Mouse (Mus musculus) hindbrain, postnatal 0 days (tissue): Measurements from ENCODE around the gene Tmem223. TPM values are rescaled to one million over a fixed set of nuclear protein-coding genes. Genes with fewer than 3 reads are reported as not detected.
A peak's percentile ranks its signal among the peaks of the same experiment; 100 is the strongest.

Source experiments
- ATAC-seq: fragments of 200-750 bp; cut with Nextera tagmentation; 2 replicates; pipeline ENCODE4 v1.8.0; 2017; ENCODE audit warnings: mild to moderate bottlenecking, moderate TSS enrichment, moderate library complexity
- DNase-seq: peaks from one replicate; pipeline ENCODE4 v3.0.0-alpha.2; 2015; ENCODE audit warnings: low spot score
- H3K27ac ChIP-seq: fragments of 300-500 bp; sonication (generic); 2 replicates; pipeline ENCODE4 v1.5.1; 2014; ENCODE audit warnings: mild to moderate bottlenecking
- H3K27me3 ChIP-seq: fragments of 300-500 bp; sonication (generic); 2 replicates; pipeline ENCODE4 v1.6.1; 2014; ENCODE audit warnings: low read length, mixed read lengths; ENCODE audit not compliant: insufficient read depth
- H3K36me3 ChIP-seq: fragments of 300-500 bp; sonication (generic); 2 replicates; pipeline ENCODE4 v1.6.1; 2014; ENCODE audit warnings: low read length, mixed read lengths; ENCODE audit not compliant: insufficient read depth
- H3K4me1 ChIP-seq: fragments of 300-500 bp; sonication (generic); 2 replicates; pipeline ENCODE4 v1.6.1; 2014; ENCODE audit warnings: antibody characterized with exemption, low read length, mixed read lengths; ENCODE audit not compliant: insufficient read depth
- H3K4me2 ChIP-seq: fragments of 300-500 bp; sonication (generic); 2 replicates; pipeline ENCODE4 v1.6.1; 2014; ENCODE audit warnings: low read depth, mild to moderate bottlenecking, low read length, moderate library complexity, mixed read lengths
- H3K4me3 ChIP-seq: fragments of 300-500 bp; sonication (generic); 2 replicates; pipeline ENCODE4 v1.5.1; 2014; ENCODE audit warnings: low read length
- H3K9ac ChIP-seq: fragments of 300-500 bp; sonication (generic); replicated peaks from 2 replicates; pipeline ENCODE4 v1.6.1; 2014; ENCODE audit warnings: mild to moderate bottlenecking, low read length, moderate library complexity, mixed read lengths
- H3K9me3 ChIP-seq: fragments of 300-500 bp; sonication (generic); 2 replicates; pipeline ENCODE4 v1.6.1; 2016; ENCODE audit warnings: low read length, mixed read lengths
- CTCF ChIP-seq: IDR thresholded peaks from 2 replicates; pipeline ENCODE4 v1.5.1; 2016; ENCODE audit warnings: antibody characterized with exemption, control low read depth, low read depth
- WGBS: fragments of 180-500 bp; shearing (Covaris S2); extraction: QIAGEN DNeasy Blood & Tissue Kit; methylation state at CpG from one replicate; pipeline ENCODE4 v1.1.7; 2014; 5-methylcytosine and 5-hydroxymethylcytosine counted together
- polyA plus RNA-seq: library from polyadenylated mRNA; unstranded; fragments of >200 nt; fragmentation: Nextera tagmentation; extraction: Ambion mirVana; gene quantifications from 2 replicates; pipeline ENCODE4 v1.2.1, GENCODE M21; 2015
- total RNA-seq: library from RNA; depleted of rRNA; stranded (reverse); fragments of >200 nt; gene quantifications from 2 replicates; pipeline ENCODE4 v1.2.3, GENCODE M21; 2014

Gene Tmem223
- total and polyA plus RNA-seq, 2 experiments from 2014 or later: 233 to 347 TPM

DNA sequence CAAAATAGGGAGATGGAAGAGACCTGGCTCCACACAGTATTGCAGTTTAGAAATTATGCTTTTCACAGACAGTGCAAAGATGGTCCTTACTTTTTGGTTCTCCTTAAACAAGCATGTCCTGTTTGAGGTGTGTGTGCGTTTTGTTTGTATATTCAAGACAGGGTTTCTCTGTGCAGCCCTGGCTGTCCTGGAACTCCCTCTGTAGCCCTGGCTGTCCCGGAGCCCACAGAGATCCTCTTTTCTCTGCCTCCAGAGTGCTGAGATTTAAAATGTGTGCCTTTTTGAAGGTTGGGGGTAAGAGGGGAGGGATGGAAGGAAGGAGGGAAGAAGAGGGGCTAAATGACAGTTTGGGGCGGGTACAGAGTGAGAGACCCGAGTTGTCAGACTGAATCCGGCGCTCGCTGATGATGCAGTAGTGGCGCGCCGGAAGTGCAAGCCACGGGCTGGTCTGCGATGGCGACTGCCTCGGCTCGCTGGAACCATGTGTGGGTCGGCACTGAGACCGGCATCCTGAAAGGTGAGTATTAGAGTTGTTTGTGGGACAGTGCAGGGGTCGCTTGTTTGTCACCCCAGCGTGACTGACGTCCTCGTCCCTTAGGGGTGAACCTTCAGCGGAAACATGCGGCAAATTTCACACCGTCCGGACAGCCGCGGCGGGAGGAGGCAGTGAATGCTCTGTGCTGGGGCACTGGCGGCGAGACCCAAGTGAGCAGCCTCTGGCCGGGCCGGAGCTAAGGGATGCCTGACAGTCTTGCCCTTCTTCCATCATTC, 35.2 kb upstream of the Tmem223 start, which contains the start of gene Wdr74:
Gene Wdr74, plus strand, starts transcription at position 439 of the 771 bp plus-strand sequence.
- peak within 1 kb of the TSS; percentile 70 for H3K9ac ChIP-seq
- ATAC-seq (peak; percentile 96), DNase-seq (peak; percentile 96)
- H3K27ac ChIP-seq: peak within 1 kb of the TSS; percentile 71
- H3K4me2 ChIP-seq: peak within 1 kb of the TSS; percentile 98
- TF ChIP-seq CTCF: no peak
- H3K4me1 ChIP-seq: peaks cover 3% of the 10 kb centered on the region; the same call in 1 of the 2 replicates
- no peaks in the 10 kb centered on the region for H3K27me3 ChIP-seq
- peaks cover 22% of the 10 kb centered on the region for H3K36me3 ChIP-seq
- peak within 1 kb of the TSS; percentile 91 for H3K4me3 ChIP-seq
- H3K9me3 ChIP-seq: no peaks in the 10 kb centered on the region
- under 1% methylated on average over 32 of the region's 32 CpGs for WGBS

DNA sequence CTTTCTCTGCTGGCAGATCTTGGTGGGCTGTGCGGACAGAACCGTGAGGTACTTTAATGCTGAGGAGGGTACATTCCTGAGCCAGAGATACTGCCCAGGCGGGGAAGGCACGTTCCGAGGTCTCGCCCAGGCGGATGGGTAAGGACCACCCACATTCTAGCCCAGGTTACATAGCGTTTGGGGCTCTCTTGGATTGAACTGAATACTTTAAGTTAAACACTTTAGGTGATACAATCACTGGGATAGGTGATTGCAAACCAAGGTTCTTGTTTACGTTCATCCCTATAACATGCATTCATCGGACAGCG, 34.7 kb upstream of the Tmem223 start:
- Histone ChIP-seq H3K4me1 (peaks cover 3% of the 10 kb centered on the region; the same call in 1 of the 2 replicates), H3K27me3 (no peaks in the 10 kb centered on the region), H3K9ac (peak overlapping the region; percentile 70), H3K4me3 (peak overlapping the region; percentile 91), H3K36me3 (peaks cover 22% of the 10 kb centered on the region), H3K4me2 (peak overlapping the region; percentile 98), H3K27ac (peak overlapping the region; percentile 71; the same call in 1 of the 2 replicates), H3K9me3 (no peaks in the 10 kb centered on the region)
- ATAC-seq (no peak; the same call in 1 of the 2 replicates), DNase-seq (no peak)
- WGBS: 5% methylated on average over 11 of the region's 11 CpGs
- no peak for TF ChIP-seq CTCF

DNA sequence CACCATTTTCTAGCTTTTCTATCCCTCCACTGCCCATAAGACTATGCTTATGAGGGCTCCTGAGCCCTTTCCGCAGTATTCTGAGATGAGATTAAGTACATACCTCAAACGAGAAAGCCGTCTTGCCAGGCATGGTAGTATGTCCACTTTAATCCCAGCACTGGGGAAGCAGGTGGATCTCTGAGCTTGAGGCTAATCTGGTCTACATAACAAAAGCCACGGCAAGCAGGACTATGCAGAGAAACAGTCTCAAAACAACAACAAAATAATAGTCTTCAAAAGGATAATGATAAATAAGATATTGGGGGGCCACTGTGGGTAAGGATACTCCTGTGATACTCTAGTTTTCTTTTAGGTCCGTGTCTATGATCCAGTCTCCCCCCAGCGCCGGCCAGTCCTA, 31.9 kb upstream of the Tmem223 start:
- WGBS: 87% methylated on average over 7 of the region's 7 CpGs
- Histone ChIP-seq H3K27ac (no peak overlapping the region), H3K27me3 (no peaks in the 10 kb centered on the region), H3K4me3 (no peak overlapping the region), H3K36me3 (peaks cover 25% of the 10 kb centered on the region), H3K9me3 (no peaks in the 10 kb centered on the region), H3K4me1 (peaks cover 6% of the 10 kb centered on the region; the same call in 1 of the 2 replicates), H3K4me2 (no peak overlapping the region), H3K9ac (no peak overlapping the region)
- TF ChIP-seq CTCF: no peak
- ATAC-seq: no peak
- no peak for DNase-seq

DNA sequence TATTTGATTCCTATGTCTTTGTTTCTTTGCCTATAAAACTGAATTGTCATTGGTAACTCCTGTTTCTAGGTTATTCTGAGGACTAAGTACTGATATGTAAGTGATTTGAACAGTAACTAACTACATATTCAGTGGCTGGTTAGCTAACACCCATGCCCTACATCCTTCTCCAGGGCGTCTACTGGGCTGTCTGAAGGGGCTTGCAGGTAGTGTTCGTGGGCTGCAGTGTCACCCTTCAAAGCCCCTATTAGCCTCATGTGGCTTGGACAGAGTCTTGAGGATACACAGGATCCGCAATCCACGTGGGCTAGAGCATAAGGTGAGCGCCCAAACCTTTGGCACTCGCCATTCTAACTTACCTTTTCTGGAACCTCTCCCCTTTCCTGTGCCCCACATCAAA, 31.1 kb upstream of the Tmem223 start:
- ATAC-seq (no peak), DNase-seq (no peak)
- TF ChIP-seq CTCF: no peak
- Histone ChIP-seq H3K9me3 (no peaks in the 10 kb centered on the region), H3K27ac (no peak overlapping the region), H3K36me3 (peaks cover 25% of the 10 kb centered on the region), H3K4me3 (no peak overlapping the region), H3K27me3 (no peaks in the 10 kb centered on the region), H3K9ac (no peak overlapping the region), H3K4me2 (no peak overlapping the region), H3K4me1 (peaks cover 6% of the 10 kb centered on the region; the same call in 1 of the 2 replicates)
- WGBS: 94% methylated on average over 6 of the region's 6 CpGs

DNA sequence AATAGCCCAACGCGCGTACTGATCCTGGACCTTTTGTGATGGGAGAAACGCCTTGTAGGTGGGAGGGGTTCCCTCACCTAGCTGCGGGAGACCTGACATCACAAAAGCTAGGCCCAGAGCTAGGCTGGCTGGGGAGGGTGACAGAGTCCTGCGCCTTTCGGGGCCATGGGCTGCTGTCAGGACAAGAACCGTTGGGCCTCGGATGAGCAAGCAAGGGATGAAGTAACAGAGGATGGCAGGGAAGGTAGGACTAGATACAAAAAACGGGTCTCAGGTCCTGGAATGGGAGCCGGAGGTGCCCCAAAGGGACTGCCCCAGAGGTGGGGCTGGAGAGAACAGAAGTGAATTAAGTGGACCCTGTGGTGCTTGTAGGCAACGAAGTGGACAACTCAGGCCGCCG, 30.2 kb upstream of the Tmem223 start, which contains the start of gene 1700092M07Rik:
Gene 1700092M07Rik, plus strand, starts transcription at position 116 of the 400 bp plus-strand sequence.
- Histone ChIP-seq H3K27ac (peak within 1 kb of the TSS; percentile 95), H3K9me3 (no peaks in the 10 kb centered on the region), H3K4me1 (0 out of 2 replicates have a peak, but pooled peaks cover 3% of the 10 kb centered on the region), H3K36me3 (peaks cover 30% of the 10 kb centered on the region), H3K9ac (peak within 1 kb of the TSS; percentile 79), H3K27me3 (no peaks in the 10 kb centered on the region), H3K4me2 (peak within 1 kb of the TSS; percentile 97), H3K4me3 (peak within 1 kb of the TSS; percentile 60)
- 62% methylated on average over 14 of the region's 14 CpGs for WGBS
- no peak for TF ChIP-seq CTCF
- DNase-seq: no peak
- no peak for ATAC-seq

DNA sequence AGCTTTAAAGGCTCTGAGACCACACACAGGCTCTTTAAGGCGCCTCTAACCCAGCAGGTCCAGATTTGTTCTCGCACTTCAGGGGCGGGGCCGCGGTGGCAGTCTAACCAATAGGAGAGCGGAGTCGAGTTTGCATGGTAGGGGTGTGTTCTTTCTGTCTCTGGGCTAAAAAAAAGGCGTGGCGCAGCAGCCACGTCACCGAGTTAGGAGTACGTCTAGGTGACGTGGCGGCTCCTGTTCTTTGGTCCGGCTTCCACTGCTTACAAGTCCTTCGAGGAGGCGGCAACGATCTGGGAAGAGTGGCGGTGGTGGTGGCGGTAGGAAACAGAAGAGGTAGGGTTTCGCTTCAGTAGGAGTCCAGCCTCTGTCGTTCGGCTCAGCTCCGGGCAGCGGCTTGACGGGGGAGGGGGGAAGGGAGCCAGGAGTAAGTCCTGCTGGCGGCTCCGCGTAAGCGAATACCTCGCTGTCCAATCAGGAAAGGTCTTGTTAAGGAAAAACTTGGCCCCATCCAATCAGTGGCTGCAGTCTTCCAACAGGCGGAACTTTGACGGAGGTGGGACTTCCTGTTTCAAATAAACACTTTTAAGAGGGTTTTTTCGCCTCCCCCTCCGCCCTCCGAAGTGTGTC, 29.4 kb upstream of the Tmem223 start, which contains the start of gene Stx5a:
Gene Stx5a, plus strand, starts transcription at position 171 of the 627 bp plus-strand sequence.
- Histone ChIP-seq H3K4me3 (peak within 1 kb of the TSS; percentile 60), H3K9me3 (no peaks in the 10 kb centered on the region), H3K36me3 (peaks cover 33% of the 10 kb centered on the region), H3K27ac (peak within 1 kb of the TSS; percentile 95), H3K4me2 (peak within 1 kb of the TSS; percentile 97), H3K4me1 (0 out of 2 replicates have a peak, but pooled peaks cover 3% of the 10 kb centered on the region), H3K9ac (peak within 1 kb of the TSS; percentile 79), H3K27me3 (no peaks in the 10 kb centered on the region)
- TF ChIP-seq CTCF: peak; percentile 52
- peak; percentile 98 for ATAC-seq
- DNase-seq: peak; percentile 98
- under 1% methylated on average over 36 of the region's 36 CpGs for WGBS
